Mouse (Mus musculus) MEL (cell line): Measurements from ENCODE around the gene Phb. TPM values are rescaled to one million over a fixed set of nuclear protein-coding genes. Genes with fewer than 3 reads are reported as not detected.

ENCODE experiments used
- DNase-seq: peaks from one replicate; pipeline ENCODE4 v3.0.0; 2011; ENCODE audit warnings: low read depth, low spot score
- H3K27ac ChIP-seq: 2 replicates; pipeline ENCODE4 v1.5.1; 2012; ENCODE audit warnings: low read depth, mild to moderate bottlenecking, control low read depth, low read length, moderate library complexity; ENCODE audit not compliant: control insufficient read depth
- H3K27me3 ChIP-seq, 2 experiments: fragments of 150-350 bp in 1 of 2; sonication (generic) in 1 of 2; 2 replicates each; pipeline ENCODE4 v1.6.1; 2012; ENCODE audit warnings: low read length in 2 of 2, mild to moderate bottlenecking in 2 of 2, improper control_type of control experiment in 1 of 2, moderate library complexity in 1 of 2; ENCODE audit not compliant: insufficient read depth in 2 of 2, control insufficient read depth in 1 of 2
- H3K36me3 ChIP-seq, 2 experiments: 2 replicates each; pipeline ENCODE4 v1.6.1; 2012 to 2014; ENCODE audit warnings: low read length in 2 of 2, improper control_type of control experiment in 1 of 2, inconsistent platforms in 1 of 2, mild to moderate bottlenecking in 1 of 2; ENCODE audit not compliant: insufficient read depth in 2 of 2, control insufficient read depth in 1 of 2
- H3K4me1 ChIP-seq, 2 experiments: fragments of 150-350 bp in 1 of 2; sonication (generic) in 1 of 2; 2 replicates each; pipeline ENCODE4 v1.6.1; 2012; ENCODE audit warnings: low read length in 2 of 2, improper control_type of control experiment in 1 of 2, mild to moderate bottlenecking in 1 of 2; ENCODE audit not compliant: insufficient read depth in 2 of 2, control insufficient read depth in 1 of 2
- H3K4me3 ChIP-seq, 2 experiments: fragments of 150-350 bp in 1 of 2; sonication (generic) in 1 of 2; 2 replicates each; pipeline ENCODE4 v1.5.1; 2012; ENCODE audit warnings: low read depth in 2 of 2, low read length in 2 of 2, mild to moderate bottlenecking in 2 of 2, moderate library complexity in 2 of 2, control low read depth in 1 of 2, improper control_type of control experiment in 1 of 2; ENCODE audit not compliant: control insufficient read depth in 1 of 2, insufficient read depth in 1 of 2
- H3K79me2 ChIP-seq: 2 replicates; pipeline ENCODE4 v1.6.1; 2012; ENCODE audit warnings: mild to moderate bottlenecking, low read length, moderate library complexity; ENCODE audit not compliant: control insufficient read depth, poor library complexity, insufficient read depth
- H3K9ac ChIP-seq: 2 replicates; pipeline ENCODE4 v1.6.1; 2012; ENCODE audit warnings: low read depth, mild to moderate bottlenecking, control low read depth, low read length, moderate library complexity; ENCODE audit not compliant: control insufficient read depth, poor library complexity, severe bottlenecking
- H3K9me3 ChIP-seq: fragments of 150-350 bp; sonication (generic); replicated peaks from 2 replicates; pipeline ENCODE4 v1.6.1; 2012; ENCODE audit warnings: mild to moderate bottlenecking, low read length, improper control_type of control experiment, moderate library complexity; ENCODE audit not compliant: insufficient read depth
- CHD2 ChIP-seq: IDR thresholded peaks from 2 replicates; pipeline ENCODE4 v1.6.1; 2011; ENCODE audit warnings: low read length, improper control_type of control experiment
- E2F4 ChIP-seq: IDR thresholded peaks from 2 replicates; pipeline ENCODE4 v1.6.1; 2011; ENCODE audit warnings: low read depth, low read length, improper control_type of control experiment, borderline replicate concordance
- EP300 ChIP-seq, 2 experiments: IDR thresholded peaks; 2 replicates each; pipeline ENCODE4 v1.6.1; 2011; ENCODE audit warnings: improper control_type of control experiment in 2 of 2, low read length in 2 of 2, low read depth in 1 of 2, mild to moderate bottlenecking in 1 of 2
- GATA1 ChIP-seq: IDR thresholded peaks from 2 replicates; pipeline ENCODE4 v1.6.1; 2011; ENCODE audit warnings: low read depth, low read length, improper control_type of control experiment
- HCFC1 ChIP-seq: IDR thresholded peaks from 2 replicates; pipeline ENCODE4 v1.6.1; 2012; ENCODE audit warnings: low read depth, mild to moderate bottlenecking, inconsistent platforms, low read length, improper control_type of control experiment, moderate library complexity
- MAFK ChIP-seq: IDR thresholded peaks from 2 replicates; pipeline ENCODE4 v1.6.1; 2011; ENCODE audit warnings: low read depth, mild to moderate bottlenecking, low read length, improper control_type of control experiment, borderline replicate concordance
- MEF2A ChIP-seq: IDR thresholded peaks from 2 replicates; pipeline ENCODE4 v1.6.1; 2014; ENCODE audit warnings: low read depth, mild to moderate bottlenecking, inconsistent platforms, low read length, improper control_type of control experiment; ENCODE audit not compliant: poor library complexity, insufficient replicate concordance, severe bottlenecking; ENCODE audit errors: extremely low read depth
- NELFE ChIP-seq: IDR thresholded peaks from 2 replicates; pipeline ENCODE4 v1.6.1; 2011; ENCODE audit warnings: low read depth, low read length, improper control_type of control experiment
- POLR2AphosphoS2 ChIP-seq: IDR thresholded peaks from 2 replicates; pipeline ENCODE4 v1.6.1; 2011; ENCODE audit warnings: low read length, improper control_type of control experiment
- RCOR1 ChIP-seq: IDR thresholded peaks from 2 replicates; pipeline ENCODE4 v1.6.1; 2012; ENCODE audit warnings: low read depth, mild to moderate bottlenecking, inconsistent platforms, low read length, improper control_type of control experiment
- SMC3 ChIP-seq: IDR thresholded peaks from 2 replicates; pipeline ENCODE4 v1.6.1; 2011; ENCODE audit warnings: low read depth, low read length, improper control_type of control experiment
- TAL1 ChIP-seq: IDR thresholded peaks from 2 replicates; pipeline ENCODE4 v1.6.1; 2012; ENCODE audit warnings: mild to moderate bottlenecking, inconsistent platforms, low read length, moderate library complexity, mixed read lengths
- USF2 ChIP-seq, 2 experiments: IDR thresholded peaks; 2 replicates each; pipeline ENCODE4 v1.6.1; 2011 to 2012; ENCODE audit warnings: improper control_type of control experiment in 2 of 2, low read length in 2 of 2, borderline replicate concordance in 1 of 2, inconsistent platforms in 1 of 2, low read depth in 1 of 2, mild to moderate bottlenecking in 1 of 2; ENCODE audit not compliant: insufficient read depth in 1 of 2
- ZC3H11A ChIP-seq: IDR thresholded peaks from 2 replicates; pipeline ENCODE4 v1.6.1; 2012; ENCODE audit warnings: low read depth, mild to moderate bottlenecking, inconsistent platforms, low read length, improper control_type of control experiment
- ZNF384 ChIP-seq: IDR thresholded peaks from 2 replicates; pipeline ENCODE4 v1.6.1; 2012; ENCODE audit warnings: low read depth, mild to moderate bottlenecking, inconsistent platforms, low read length, improper control_type of control experiment
- polyA plus RNA-seq, 2 experiments: library from polyadenylated mRNA; stranded (reverse) in 1 of 2; unstranded in 1 of 2; fragments of >175 nt in 1 of 2; fragments of >200 nt in 1 of 2; gene quantifications; 2 replicates each; pipeline versions ENCODE4 v1.2.1 to v1.2.4; 2012; ENCODE audit warnings: low replicate concordance in 2 of 2, low read depth in 1 of 2; ENCODE audit not compliant: insufficient read length in 2 of 2, insufficient read depth in 1 of 2, missing spikeins in 1 of 2
- total RNA-seq: library from RNA; depleted of rRNA; stranded (reverse); fragments of 300-350 nt; gene quantifications from 2 replicates; pipeline ENCODE4 v1.2.3, GENCODE M21; 2012

The Phb gene
- total and polyA plus RNA-seq, 3 experiments, result 302 to 788 TPM; not detected in 1

DNA sequence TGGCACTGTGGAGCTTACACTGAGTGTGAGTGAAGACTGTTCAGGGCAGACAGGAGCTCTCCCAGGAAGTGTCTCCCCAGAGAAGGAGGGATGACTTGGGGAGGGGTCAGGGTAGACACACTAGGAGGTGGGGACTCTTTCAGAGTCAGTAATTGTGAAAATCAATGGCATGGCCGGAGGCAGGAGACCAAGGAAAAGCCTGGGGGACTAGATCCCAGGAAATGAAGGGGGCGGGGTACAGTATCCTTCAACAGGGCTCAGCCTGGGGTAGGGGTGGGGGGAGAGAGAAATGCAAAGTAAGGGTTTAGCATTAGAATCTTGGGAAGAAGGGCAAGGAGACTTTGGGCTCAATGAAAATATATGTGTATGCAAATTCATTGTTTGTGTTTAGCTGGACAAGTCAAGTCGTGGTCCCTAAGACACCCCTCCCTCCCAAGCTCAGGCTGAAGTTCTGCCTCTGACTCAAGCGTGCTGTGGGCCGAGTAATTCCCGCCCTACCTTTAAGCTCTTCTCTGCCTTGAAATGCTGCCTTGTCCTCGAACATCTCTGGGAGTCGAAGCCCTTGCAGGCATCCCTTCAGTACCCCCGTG is 45.1 kb upstream of the Phb start:
- Histone ChIP-seq H3K27ac (no peak overlapping the region), H3K27me3 (peaks cover 15 to 30% of the 10 kb centered on the region in 2 experiments), H3K4me1 (no peaks in the 10 kb centered on the region), H3K36me3 (no peaks in the 10 kb centered on the region), H3K4me3 (no peak overlapping the region), H3K9me3 (no peaks in the 10 kb centered on the region), H3K79me2 (no peaks in the 10 kb centered on the region), H3K9ac (no peak overlapping the region)
- DNase-seq, result no peak
- TF ChIP-seq NELFE, result no peak

DNA sequence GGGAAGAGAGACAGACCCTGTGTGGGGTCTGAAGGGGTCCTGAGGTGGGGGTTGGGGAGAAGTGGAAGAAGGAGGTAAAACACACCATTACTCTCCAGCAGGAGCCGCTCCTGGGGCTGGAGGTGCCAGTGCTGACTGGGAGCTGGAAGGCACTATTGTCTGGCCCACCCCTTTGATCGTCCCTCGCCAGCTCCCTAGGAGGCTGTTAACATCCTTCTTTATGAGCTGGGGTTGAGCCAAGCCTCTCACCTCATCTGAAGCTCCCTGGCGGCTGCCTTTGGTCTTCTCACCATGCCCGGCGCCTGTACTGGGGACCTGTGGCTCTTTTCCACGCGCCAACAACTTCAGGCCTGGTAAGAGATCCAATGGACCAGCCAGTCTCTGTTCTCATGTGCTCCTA is 44.3 kb upstream of the Phb start:
- no peak for TF ChIP-seq MAFK
- no peak for TF ChIP-seq MEF2A
- TF ChIP-seq EP300 (IDR thresholded peaks at IDR 0.05; ENCODE audit: low read depth in 1 of 2, low read length in 2 of 2), result no peak
- no peak for TF ChIP-seq TAL1
- TF ChIP-seq GATA1, result no peak
- no peak for TF ChIP-seq SMC3
- TF ChIP-seq POLR2AphosphoS2, result no peak
- TF ChIP-seq E2F4, result no peak
- no peak for TF ChIP-seq ZNF384
- no peak for TF ChIP-seq HCFC1
- no peak for TF ChIP-seq USF2 (IDR thresholded peaks at IDR 0.05; ENCODE audit: borderline replicate concordance in 1 of 2, insufficient read depth in 1 of 2, low read depth in 1 of 2, low read length in 2 of 2)
- TF ChIP-seq NELFE, result no peak
- TF ChIP-seq RCOR1, result no peak
- no peak overlapping the region for H3K27ac ChIP-seq

DNA sequence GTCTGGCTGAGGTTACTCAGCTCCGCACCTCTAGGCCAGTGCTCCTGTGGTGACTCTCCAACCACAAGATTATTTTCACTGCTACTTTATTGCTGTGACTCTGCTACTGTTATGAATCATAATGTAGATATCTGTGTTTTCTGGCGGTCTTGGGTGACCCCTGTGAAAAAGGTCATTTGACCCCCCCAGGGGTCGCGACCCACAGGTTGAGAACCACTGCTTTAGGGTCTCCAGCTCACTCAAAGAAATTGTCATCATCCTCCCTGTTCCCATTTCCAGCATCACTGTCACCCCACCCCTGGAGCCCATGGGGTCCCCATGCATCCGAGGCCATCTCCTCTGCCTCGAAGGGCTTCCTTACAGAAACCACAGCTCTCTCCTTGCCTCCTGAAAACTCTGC is 36.2 kb upstream of the Phb start:
- H3K27ac ChIP-seq, result no peak overlapping the region
- TF ChIP-seq CHD2 (peak; percentile 30; the same call in 1 of the 2 replicates), ZC3H11A (no peak)
- no peaks in the 10 kb centered on the region for H3K36me3 ChIP-seq
- no peak overlapping the region for H3K4me3 ChIP-seq
- H3K9ac ChIP-seq, result no peak overlapping the region
- no peaks in the 10 kb centered on the region for H3K79me2 ChIP-seq
- H3K9me3 ChIP-seq, result no peaks in the 10 kb centered on the region
- H3K27me3 ChIP-seq, result peaks cover 14 to 17% of the 10 kb centered on the region in 2 experiments
- H3K4me1 ChIP-seq, result no peaks in the 10 kb centered on the region
- no peak for DNase-seq

More for the DNA sequence above, 44.3 kb upstream of the Phb start:
- H3K9me3 ChIP-seq, result no peaks in the 10 kb centered on the region
- no peaks in the 10 kb centered on the region for H3K79me2 ChIP-seq
- peaks cover 22 to 35% of the 10 kb centered on the region in 2 experiments for H3K27me3 ChIP-seq
- H3K36me3 ChIP-seq, result no peaks in the 10 kb centered on the region
- no peaks in the 10 kb centered on the region for H3K4me1 ChIP-seq
- no peak overlapping the region for H3K4me3 ChIP-seq
- H3K9ac ChIP-seq, result no peak overlapping the region
- DNase-seq, result no peak
